Mouse (Mus musculus) testis, postnatal 14 days (tissue): ENCODE measurements at regions not wholly inside any gene's neighbourhood (a gene's known extent, or its start where the extent isn't known, plus 50 kb on each side); places are given as distances from the start of the nearest gene placed in this dataset.

Experiments
- DNase-seq: peaks from one replicate; pipeline ENCODE4 v3.0.0; 2021; ENCODE audit warnings: low spot score

- no peak for DNase-seq
Observed at GRCm38 (mm10) chr1:64361959-64362638, 170.3 kb upstream of the Creb1 start.

GRCm38 (mm10) chr1:64343268-64343667 is 189.2 kb upstream of the Creb1 start:
- DNase-seq: no peak

- no peak for DNase-seq
Observed at GRCm38 (mm10) chr1:64341596-64341995, 190.8 kb upstream of the Creb1 start.

DNA sequence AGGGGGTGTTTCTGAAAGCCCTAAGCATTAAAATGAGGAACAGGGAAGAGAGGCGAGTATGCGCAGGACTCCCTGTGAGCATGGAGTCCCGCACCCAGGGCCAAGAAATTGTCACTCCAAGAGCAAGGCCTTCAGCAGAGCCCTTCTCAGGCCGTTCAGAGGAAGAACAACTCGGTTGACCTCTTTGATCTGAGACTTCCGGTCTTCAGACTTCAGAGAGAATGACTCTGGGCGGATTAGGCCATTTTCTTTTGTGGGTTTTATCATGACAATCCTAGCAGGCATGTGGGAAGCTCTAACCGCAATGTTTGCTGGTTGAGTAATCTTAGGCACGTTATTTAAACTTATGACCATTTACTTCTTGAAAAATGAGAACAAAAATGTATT is 193.9 kb upstream of the Creb1 start:
- no peak for DNase-seq

GRCm38 (mm10) chr1:64337619-64338574 is 194.5 kb upstream of the Creb1 start:
- no peak for DNase-seq

GRCm38 (mm10) chr1:64331566-64331965 is 200.9 kb upstream of the Creb1 start:
- no peak for DNase-seq

DNA sequence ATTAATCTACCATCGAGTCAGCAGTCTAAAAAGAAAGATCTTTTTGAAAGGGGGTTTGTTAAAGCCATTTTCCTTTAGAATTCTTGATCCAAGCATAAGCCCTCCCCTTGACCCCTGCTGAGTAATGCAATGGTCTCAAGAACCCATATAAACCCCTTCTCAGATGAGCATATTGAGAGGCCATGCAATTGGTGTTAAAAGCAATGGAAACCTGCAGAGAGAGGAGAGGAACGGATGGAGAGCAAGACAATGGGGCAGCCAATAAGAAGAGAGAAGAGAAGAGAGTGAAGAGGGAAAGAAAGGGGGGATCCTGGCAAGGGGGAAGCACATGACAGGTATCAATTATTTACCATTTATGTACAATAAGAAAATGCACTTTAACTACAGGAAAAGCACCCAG is 201.7 kb upstream of the Creb1 start:
- DNase-seq: no peak

DNA sequence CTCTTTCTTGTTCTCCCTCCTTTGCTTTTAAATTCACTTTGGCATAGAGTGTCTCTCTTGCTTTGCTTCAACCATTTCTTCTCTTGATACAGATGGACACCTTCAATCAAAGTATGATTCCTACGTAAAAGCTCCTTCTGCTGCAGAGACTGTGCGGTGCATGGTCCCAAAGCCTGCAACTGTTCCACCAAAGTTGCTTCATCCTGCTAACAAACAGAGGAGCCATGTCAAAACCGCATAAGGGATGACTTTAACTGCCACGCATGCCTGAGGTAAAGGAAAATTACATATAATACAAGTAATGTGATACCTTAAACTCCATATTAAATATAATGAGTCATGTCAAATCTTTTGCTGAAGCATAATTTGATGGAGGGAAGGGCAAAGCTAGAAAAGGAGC is 200.1 kb upstream of the Klf7 start:
- DNase-seq: no peak

DNA sequence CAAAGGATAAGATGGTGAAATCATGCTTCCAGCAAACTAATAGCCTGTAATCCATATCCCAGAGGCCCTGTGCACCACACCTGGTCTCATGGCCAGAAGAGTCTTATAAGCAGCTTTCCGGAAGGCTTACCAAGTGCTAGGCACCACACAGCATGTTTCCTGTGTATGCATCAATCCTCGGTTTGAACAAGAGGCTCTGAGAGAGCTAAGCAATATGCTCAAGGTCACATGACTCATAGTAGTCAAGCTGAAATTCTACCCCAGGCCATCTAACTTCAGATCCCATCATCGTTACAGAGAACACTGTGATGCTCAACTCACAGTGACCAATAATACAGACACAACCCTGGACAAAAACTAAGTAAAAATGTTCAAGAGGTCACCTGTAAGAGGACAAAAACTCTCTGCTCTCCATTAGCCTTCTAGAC is 197.1 kb upstream of the Klf7 start:
- DNase-seq: no peak

DNA sequence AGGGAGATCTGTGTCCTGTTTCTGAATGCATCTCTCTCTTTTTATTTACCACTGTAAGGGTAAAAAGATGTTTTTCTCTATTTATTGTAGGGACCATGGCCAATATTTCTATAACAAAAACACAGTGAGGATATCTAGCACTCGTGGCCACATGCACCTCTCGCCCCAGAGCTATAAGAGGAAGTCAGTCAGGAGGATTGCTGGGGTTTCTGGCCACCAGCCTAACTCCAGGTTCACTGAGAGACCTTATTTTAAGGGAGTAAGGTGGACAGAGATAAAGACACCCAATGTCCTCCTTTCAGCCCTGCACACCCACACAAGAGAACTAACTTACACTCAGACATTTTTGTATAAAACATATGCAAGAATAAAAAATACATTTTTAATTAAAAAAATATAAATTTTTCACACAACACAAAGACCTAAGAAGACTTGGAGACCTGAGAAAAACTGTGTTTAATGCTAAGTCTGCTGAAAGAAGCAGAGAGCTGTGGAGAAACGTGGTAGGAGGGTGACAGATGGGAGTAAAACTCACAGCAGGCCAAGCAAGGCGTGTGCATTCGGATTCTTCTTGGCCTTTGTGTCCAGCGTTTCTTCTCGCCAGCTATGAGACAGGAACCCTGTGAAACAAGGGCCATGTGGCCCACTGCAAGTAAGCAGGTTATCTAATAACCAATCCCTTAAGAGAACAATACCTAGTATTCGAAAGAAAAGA is 196.5 kb upstream of the Klf7 start:
- DNase-seq: no peak

DNA sequence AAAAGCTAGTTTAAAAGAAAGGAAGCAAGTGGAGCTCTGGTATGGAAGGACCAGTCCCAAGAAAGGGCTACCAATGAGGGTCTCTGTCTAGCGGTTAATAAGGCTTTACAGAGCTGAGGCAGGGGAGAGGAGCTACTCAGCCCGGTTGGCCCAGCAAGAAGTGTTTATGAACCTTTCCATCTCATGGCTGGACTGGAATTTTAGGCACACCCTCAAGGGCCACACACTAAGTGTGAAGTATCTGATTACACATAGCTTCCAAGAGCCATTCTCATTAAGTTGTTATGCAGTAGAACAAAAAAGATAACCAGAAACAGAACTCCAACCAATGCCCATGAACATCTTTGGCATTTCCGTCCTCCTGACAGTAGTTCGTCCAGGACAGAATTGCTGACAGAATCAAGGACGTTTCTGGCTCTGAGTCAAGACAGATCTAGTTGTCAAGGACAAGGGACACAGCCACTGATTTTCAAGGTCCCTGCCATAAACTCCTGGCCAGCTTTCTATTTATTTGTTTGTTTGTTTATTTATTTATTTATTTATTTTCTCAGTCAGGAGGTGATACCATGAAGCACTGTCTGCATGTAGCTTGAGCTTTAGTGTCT is 195.1 kb upstream of the Klf7 start:
- no peak for DNase-seq

GRCm38 (mm10) chr1:64311371-64311770 is 189.3 kb upstream of the Klf7 start:
- no peak for DNase-seq

- DNase-seq: no peak
Observed at GRCm38 (mm10) chr1:64308560-64308959, 186.5 kb upstream of the Klf7 start.

GRCm38 (mm10) chr1:64308088-64308487 is 186.0 kb upstream of the Klf7 start:
- DNase-seq: no peak

GRCm38 (mm10) chr1:64305427-64306213 is 183.5 kb upstream of the Klf7 start:
- no peak for DNase-seq

DNA sequence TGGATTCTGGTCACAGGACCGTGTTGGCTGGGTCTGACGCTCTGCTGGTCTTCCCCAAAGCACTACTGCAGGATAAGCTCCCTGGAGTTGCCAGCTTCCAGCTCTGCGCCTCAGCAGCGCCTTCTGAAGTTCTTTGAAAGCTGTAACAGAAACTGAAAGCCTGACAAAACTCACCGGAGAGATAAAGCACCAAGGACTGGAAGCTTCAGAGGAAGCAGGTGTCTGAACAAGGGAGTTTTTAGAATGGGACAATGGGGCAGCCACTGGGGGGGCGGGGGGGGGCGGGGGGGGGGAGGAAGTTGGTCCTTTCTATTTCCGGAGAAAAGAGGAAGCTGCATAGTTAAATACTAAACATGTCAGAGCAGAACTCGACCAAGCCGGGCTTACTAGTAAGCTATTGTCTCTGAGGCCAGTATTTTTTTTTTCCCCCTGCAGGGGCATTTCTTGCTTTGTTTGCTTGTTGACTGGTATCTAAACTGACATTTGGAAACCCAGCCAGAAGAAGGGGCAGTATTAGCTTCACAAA is 180.8 kb upstream of the Klf7 start:
- no peak for DNase-seq

- no peak for DNase-seq
Observed at GRCm38 (mm10) chr1:64301530-64302061, 179.5 kb upstream of the Klf7 start.

DNA sequence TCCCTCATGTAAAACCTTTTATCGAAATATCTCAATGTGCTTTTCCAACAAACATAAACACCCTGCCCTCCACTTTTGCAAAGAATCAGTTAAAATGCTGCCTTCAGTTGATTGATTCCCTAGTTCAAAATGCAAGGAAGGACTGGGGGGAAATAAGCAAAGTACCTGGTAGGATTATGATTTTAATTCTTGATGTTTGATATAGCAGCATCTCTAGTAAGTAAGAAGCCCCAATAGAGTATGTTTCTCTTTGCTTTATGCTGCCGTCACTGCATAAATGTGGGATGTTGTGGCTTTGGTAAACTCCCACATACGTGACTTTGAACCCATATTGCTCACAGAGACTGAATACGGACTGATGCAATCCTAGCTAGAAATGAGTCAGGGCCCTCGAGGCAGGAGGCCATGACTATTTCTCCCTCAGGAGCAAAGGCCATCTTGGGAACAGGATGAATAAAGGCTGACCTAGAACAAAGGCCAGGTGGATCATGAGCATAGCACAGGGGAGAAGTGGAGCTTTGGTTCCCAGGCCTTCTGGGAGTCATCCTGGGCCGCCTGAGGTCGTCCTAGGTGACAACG is 179.0 kb upstream of the Klf7 start:
- DNase-seq: no peak

DNA sequence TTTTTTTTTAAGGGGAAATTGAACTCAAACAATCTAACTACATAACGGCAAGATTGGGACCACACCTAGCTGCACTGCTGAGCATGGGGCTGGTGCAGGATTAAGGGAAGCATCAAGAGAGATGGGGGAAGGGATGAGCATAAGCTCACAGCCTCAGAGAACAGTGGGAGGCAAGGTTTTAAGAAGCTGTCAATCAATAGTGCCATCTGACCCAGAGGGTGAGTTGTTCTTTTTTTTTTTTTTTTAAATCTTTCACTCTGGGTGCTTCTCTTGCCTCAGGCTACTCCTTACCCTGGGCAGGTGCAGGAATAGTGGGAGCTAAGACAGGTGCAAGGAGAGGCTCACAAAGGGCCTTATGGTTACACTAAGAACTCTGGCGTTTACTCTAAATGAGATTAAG is 176.9 kb upstream of the Klf7 start:
- DNase-seq: no peak

DNA sequence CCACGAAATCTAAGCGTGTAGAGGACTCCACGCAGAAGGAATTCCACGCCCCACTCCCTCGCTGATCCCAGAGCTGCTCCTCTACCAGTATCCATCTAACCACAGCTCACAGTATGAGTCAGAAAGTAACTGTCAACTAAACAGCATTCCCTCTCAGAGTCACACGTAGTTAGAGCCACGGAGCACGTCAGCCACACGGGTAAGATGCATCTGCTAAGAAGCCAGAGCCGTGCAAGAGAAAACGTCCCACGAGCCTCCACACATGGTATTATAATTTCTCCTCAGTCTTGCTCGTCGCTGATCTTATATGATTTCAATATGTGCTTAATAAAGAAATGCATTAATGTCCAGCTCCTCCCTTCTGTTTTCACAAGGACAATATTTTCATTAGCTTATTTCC is 176.1 kb upstream of the Klf7 start:
- no peak for DNase-seq

DNA sequence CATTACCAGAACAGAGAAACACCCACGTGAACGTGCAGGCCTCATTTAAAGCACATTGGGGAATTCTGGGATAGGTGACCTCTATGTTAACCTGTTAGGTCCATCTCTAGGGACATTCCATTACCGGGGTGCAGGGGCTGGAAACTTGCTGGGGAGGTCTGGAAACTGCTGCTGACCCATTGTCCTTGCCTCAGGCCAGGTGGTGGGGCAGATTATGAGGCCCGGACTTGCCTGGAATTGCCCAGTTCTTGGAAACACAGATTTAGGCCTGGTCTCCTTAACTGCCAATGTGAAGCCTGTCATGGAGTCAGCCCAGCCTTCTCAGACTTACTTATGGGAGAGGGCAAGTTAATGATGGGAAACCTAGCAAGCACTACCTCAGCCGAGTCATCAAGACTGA is 175.3 kb upstream of the Klf7 start:
- DNase-seq: no peak
